Mouse (Mus musculus) intestine, postnatal 0 days (tissue): ENCODE results near the gene Gm5788. TPM values are rescaled to one million over a fixed set of nuclear protein-coding genes. Genes with fewer than 3 reads are reported as not detected.
"Not testable (repeated sequence)": the region's sequence is repeated elsewhere in the genome, so short reads cannot be mapped to it uniquely, and the experiment has no call there.

Source experiments
- ATAC-seq: fragments of 200-750 bp; cut with Nextera tagmentation; 2 replicates; pipeline ENCODE4 v1.8.0; 2017; ENCODE audit warnings: mild to moderate bottlenecking, moderate TSS enrichment, moderate library complexity
- H3K27ac ChIP-seq: fragments of 300-500 bp; sonication (generic); 2 replicates; pipeline ENCODE4 v1.5.1; 2014; ENCODE audit warnings: mild to moderate bottlenecking, low read depth, low read length, moderate library complexity
- H3K27me3 ChIP-seq: fragments of 300-500 bp; sonication (generic); replicated peaks from 2 replicates; pipeline ENCODE4 v1.6.1; 2014; ENCODE audit warnings: low read length, mixed read lengths; ENCODE audit not compliant: control insufficient read depth, insufficient read depth
- H3K36me3 ChIP-seq: fragments of 300-500 bp; sonication (generic); 2 replicates; pipeline ENCODE4 v1.6.1; 2014; ENCODE audit warnings: mild to moderate bottlenecking, moderate library complexity; ENCODE audit not compliant: control insufficient read depth, insufficient read depth
- H3K4me1 ChIP-seq: fragments of 300-500 bp; sonication (generic); replicated peaks from 2 replicates; pipeline ENCODE4 v1.6.1; 2014; ENCODE audit warnings: antibody characterized with exemption, low read length, mixed read lengths; ENCODE audit not compliant: control insufficient read depth, insufficient read depth
- H3K4me2 ChIP-seq: fragments of 300-500 bp; sonication (generic); replicated peaks from 2 replicates; pipeline ENCODE4 v1.6.1; 2014; ENCODE audit warnings: low read depth, mild to moderate bottlenecking, moderate library complexity
- H3K4me3 ChIP-seq: fragments of 300-500 bp; sonication (generic); 2 replicates; pipeline ENCODE4 v1.5.1; 2014; ENCODE audit warnings: low read depth, low read length
- H3K9ac ChIP-seq: fragments of 300-500 bp; sonication (generic); 2 replicates; pipeline ENCODE4 v1.6.1; 2014; ENCODE audit warnings: mild to moderate bottlenecking, low read depth, low read length
- H3K9me3 ChIP-seq: fragments of 300-500 bp; sonication (generic); 2 replicates; pipeline ENCODE4 v1.6.1; 2016; ENCODE audit warnings: mixed run types; ENCODE audit not compliant: control insufficient read depth
- CTCF ChIP-seq: sonication (generic); IDR thresholded peaks from 2 replicates; pipeline ENCODE4 v1.5.1; 2016; ENCODE audit warnings: low read depth, mild to moderate bottlenecking, control low read depth, antibody characterized with exemption, moderate library complexity
- WGBS: fragments of 180-500 bp; shearing (Covaris S2); extraction: QIAGEN DNeasy Blood & Tissue Kit; methylation state at CpG from one replicate; pipeline ENCODE4 v1.1.7; 2014; 5-methylcytosine and 5-hydroxymethylcytosine counted together
- polyA plus RNA-seq: library from polyadenylated mRNA; unstranded; fragments of >200 nt; fragmentation: Nextera tagmentation; extraction: Ambion mirVana; gene quantifications from 2 replicates; pipeline ENCODE4 v1.2.1, GENCODE M21; 2015

Gm5788 gene
- polyA plus RNA-seq, 1 experiment from 2014 or later = not detected

DNA sequence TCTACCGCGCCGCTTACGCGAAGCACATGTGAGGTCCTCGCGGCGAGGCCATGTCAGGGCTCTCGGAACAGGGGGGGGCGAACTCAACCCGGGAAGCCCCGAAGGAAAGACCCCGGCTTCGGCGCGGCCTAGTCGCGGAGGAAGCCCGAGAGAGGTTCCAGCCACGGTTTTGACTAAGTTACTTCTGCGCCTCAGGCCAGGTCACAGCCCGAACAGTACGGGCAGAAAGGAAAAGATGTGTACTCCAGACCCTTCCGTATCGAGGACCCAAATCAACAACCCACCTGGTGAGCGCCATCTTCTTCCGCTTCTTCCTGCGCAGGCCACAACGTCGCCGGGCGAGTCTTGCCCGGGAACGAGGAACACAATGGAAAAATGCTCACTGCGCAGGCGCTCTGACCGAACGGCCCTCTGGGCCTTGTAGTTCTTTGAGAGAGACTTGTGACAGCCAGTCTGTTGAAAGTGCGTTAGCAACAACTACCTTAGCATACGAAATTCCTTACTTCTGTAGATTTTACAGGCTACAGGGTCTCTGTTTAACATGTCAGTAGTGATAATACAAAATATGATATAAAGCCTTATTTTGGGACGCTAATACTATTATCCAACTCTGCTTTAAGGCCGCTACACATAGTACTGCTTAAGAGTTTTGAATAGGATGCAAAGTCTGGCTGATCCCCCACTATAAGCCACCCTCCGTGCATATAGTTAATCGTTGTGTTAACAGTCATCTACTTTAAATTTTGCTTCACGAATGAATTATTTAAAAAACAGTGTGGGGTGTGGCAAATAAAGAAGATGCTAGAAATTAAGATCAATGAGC, 22.3 kb upstream of the Gm5788 start, which contains the start of gene Snw1:
Gene Snw1 (minus strand): TSS at position 311 of the 823 bp plus-strand sequence.
- peaks cover 13% of the 10 kb centered on the region for H3K36me3 ChIP-seq
- peak; percentile 94 for ATAC-seq
- 3% methylated on average over 45 of the region's 45 CpGs for WGBS

DNA sequence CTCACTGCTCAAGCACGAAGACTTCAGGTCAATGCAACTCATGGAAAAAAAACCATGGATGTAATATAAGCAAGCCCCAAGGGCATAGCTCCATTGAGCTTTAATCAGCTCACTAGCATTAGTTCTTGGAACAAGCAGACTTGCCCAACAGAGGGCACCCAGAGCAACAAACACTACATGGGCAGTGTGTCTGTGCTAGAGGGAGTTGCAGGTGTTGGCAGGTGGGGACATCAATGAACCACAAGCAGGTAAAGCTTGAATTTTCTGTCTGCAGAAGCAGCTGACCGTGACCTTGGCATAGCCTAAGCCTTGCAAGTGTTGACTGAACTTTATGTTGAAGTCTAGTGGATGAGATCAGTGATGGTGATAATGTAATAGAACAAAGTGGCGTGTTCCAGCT, 19.8 kb upstream of the Gm5788 start:
- H3K36me3 ChIP-seq = no peaks in the 10 kb centered on the region
- 80% methylated on average over 3 of the region's 3 CpGs for WGBS
- H3K9me3 ChIP-seq = no peaks in the 10 kb centered on the region
- H3K27me3 ChIP-seq = no peaks in the 10 kb centered on the region
- no peak overlapping the region for H3K27ac ChIP-seq
- no peaks in the 10 kb centered on the region for H3K4me1 ChIP-seq
- no peak for TF ChIP-seq CTCF
- no peak overlapping the region for H3K4me2 ChIP-seq
- H3K4me3 ChIP-seq = no peak overlapping the region
- H3K9ac ChIP-seq = no peak overlapping the region
- ATAC-seq = no peak

More for the DNA sequence above, 22.3 kb upstream of the Gm5788 start, which contains the start of gene Snw1:
- Histone ChIP-seq H3K9me3 (no peaks in the 10 kb centered on the region), H3K4me3 (peak within 1 kb of the TSS; percentile 93), H3K4me2 (peak within 1 kb of the TSS; percentile 65), H3K9ac (peak within 1 kb of the TSS; percentile 97), H3K4me1 (no peaks in the 10 kb centered on the region), H3K27ac (peak within 1 kb of the TSS; percentile 88), H3K27me3 (no peaks in the 10 kb centered on the region)
- no peak for TF ChIP-seq CTCF

- not testable (repeated sequence) for H3K27ac ChIP-seq, H3K4me2 ChIP-seq, ATAC-seq, H3K9ac ChIP-seq, H3K9me3 ChIP-seq, H3K4me3 ChIP-seq, H3K36me3 ChIP-seq, H3K27me3 ChIP-seq, H3K4me1 ChIP-seq
- 79% methylated on average over 5 of the region's 5 CpGs for WGBS
Observed at GRCm38 (mm10) chr12:87482482-87482881, 12.0 kb upstream of the Gm5788 start.

GRCm38 (mm10) chr12:87488683-87489082, 5.8 kb upstream of the Gm5788 start:
- not testable (repeated sequence) for H3K4me1 ChIP-seq, H3K9me3 ChIP-seq, H3K4me3 ChIP-seq, H3K4me2 ChIP-seq, ATAC-seq, H3K27ac ChIP-seq, H3K9ac ChIP-seq, H3K27me3 ChIP-seq, H3K36me3 ChIP-seq
- 53% methylated on average over 2 of the region's 2 CpGs for WGBS

- H3K27me3 ChIP-seq, H3K36me3 ChIP-seq, ATAC-seq, H3K4me3 ChIP-seq, H3K27ac ChIP-seq, H3K9ac ChIP-seq, H3K4me2 ChIP-seq, H3K9me3 ChIP-seq, H3K4me1 ChIP-seq: not testable (repeated sequence)
- WGBS = 79% methylated on average over 4 of the region's 4 CpGs
Observed at GRCm38 (mm10) chr12:87514016-87514415, 19.5 kb downstream of the Gm5788 start, which contains the start of gene Gm8300. Gene Gm8300 (plus strand): TSS chr12:87514316.

DNA sequence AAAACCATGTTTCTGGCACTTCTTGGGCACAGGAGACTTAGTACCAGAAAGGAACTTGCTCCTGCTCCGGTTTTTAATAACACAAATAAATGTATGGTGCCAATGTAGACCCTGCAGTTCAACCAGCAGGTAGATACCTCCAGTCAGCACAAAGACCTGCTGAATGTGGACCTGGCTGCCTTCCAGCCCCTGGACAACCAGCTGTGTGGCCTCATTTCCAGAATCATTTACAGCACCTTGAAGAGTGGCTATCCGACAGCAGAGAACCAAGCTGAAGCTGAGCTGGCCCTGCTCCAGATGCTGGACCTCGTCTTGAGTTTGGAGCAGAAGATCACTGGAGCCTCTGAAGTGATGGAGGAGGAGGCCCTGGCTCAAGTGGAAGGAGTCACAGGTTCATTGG, 25.1 kb downstream of the Gm5788 start:
- not testable (repeated sequence) for ATAC-seq, H3K27me3 ChIP-seq, H3K4me2 ChIP-seq, H3K9me3 ChIP-seq, H3K4me1 ChIP-seq, H3K36me3 ChIP-seq, H3K9ac ChIP-seq, H3K27ac ChIP-seq, H3K4me3 ChIP-seq
- 56% methylated on average over 3 of the region's 3 CpGs for WGBS
